Mouse (Mus musculus) heart, postnatal 25 days (tissue): ENCODE measurements around the gene Tars2. TPM values are rescaled to one million over a fixed set of nuclear protein-coding genes. Genes with fewer than 3 reads are reported as not detected.

Experiments used
- DNase-seq: peaks from one replicate; pipeline ENCODE4 v3.0.0; 2022; ENCODE audit warnings: low spot score
- intact Hi-C: fragments of 180-260 bp; cut with DNase I; formaldehyde crosslinking; loops from one replicate; pipeline ENCODE4 v1.15.1; 2025
- total RNA-seq, 2 experiments: library from RNA; stranded (reverse); gene quantifications; 2 replicates each; pipeline ENCODE4 v1.2.3; 2021

Gene Tars2
- total RNA-seq, 2 experiments from 2014 or later, result 46.6 to 49.4 TPM

- intact Hi-C loops, result no loop called here
Observed at GRCm38 (mm10) chr3:95739353-95740104, 20.5 kb downstream of the Tars2 start, which contains the start of gene Ecm1. Gene Ecm1, minus strand, starts transcription at chr3:95739569.

DNA sequence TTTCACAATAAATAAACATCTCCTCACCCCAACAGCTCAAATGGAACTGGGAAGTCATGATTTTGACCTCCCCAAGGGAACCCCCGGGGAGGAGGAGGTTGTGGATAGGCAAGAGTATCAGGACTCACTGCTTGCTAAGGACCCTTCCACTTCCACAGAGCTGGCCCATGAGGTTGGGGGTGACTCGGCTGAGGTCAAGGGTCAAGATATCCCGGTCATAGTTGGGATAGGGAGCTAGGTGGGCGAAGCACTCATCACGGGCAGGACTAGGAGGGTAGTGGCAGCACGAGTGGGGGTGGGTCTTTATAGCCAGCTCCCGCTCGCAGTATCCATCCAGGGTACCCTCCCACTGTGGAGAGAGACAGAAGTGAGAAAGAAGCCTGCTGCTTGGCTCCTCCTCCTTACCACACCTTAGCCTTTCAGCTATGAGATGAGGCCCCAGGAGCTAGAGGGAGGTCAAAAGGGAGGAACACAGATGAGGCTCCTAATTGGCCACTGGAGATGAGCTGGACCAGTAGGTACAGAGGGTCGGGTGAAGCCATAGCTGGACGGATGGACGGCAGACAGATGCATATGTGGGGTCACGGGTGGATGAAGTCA lies 24.8 kb downstream of the Tars2 start:
- intact Hi-C loops, result no loop called here
- DNase-seq, result no peak

More at GRCm38 (mm10) chr3:95739353-95740104, 20.5 kb downstream of the Tars2 start, which contains the start of gene Ecm1:
- peak; percentile 65 for DNase-seq

DNA sequence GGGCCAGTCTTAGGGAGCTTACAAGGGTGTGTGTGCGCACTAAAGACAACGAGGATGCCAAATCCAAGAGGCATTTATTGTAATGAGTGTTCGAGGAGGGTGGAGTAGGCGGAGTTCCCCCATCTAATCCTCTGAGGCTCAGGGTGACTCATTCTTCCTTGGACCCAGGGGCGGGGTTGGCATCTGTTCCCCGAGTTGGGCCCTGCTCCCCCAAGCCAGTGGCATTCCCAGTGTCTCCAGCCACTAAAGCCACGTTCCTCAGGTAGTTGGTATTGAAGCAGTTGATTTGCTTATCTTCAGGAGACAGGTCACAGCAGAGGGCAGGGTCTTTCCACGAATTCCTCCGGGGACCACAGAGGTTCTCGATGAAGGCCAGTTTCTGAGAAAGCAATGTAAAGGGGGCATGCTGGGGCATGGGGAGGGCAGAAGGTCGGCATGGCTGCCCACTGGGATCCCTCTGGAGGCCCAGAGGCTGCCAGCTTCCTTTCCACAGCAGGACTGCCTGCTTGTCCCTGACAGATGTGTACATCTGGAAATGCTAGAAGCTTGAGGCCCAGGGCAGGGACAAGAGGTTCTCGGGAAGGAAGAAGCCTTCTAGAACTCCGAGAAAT lies 25.8 kb downstream of the Tars2 start:
- intact Hi-C loops, result no loop called here
- DNase-seq, result peak; percentile 42

DNA sequence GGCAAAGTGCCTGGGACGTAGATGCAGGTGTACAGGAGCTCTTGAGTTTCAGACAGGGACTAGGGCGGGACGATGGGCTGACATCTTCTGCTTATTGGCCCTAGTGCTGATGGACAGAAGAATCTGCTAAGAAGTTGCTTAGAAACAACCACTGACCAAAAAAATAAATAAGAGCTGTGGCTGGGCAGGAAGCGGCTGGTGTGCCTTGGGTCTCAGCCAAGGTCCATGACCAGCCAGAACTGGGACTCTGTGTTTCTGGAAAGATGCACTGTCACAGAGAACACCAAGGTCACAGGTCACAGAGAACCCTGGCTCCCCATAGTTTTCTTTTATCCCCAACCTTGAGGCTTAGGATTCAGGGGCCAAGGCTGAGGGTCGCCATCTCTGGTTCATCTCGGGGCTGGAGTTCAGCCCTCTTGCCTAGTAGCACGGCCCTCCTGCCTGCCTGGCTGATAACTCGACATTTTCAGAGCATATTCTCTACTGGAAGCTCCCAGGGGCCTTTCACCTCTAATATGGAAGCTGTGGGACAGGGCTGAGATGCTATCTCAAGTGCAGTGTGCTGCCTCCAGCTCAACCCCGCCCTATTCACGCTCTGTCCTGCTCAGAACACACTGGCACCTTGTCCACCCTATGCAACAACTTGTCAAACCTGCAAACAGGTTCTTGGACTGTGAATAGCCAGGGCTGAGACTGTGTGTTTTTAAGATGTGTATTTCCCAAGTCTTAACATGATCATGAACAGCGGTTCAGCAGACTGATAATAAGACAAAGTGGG lies 27.1 kb downstream of the Tars2 start:
- intact Hi-C loops, result no loop called here
- peak; percentile 56 for DNase-seq

DNA sequence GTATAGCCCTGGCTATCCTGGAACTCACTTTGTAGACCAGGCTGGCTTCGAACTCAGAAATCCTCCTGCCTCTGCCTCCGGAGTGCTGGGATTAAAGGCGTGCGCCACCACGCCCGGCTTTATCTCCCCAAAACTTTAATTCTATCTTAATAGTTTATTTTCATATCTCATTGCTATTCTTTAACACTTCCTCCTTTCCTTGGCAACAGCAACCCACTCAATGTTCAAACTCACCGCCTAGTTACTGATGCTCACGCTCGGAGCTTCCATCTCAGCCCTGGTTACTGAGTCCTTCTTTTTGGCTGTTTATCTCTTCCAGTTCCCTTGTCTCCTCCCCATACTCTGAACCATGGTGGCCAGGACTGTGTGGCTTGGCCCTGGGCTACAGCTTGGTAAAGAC lies 27.7 kb downstream of the Tars2 start:
- DNase-seq, result no peak
- intact Hi-C loops, result no loop called here

- intact Hi-C loops, result no loop called here
- no peak for DNase-seq
Observed at GRCm38 (mm10) chr3:95731802-95732201, 28.2 kb downstream of the Tars2 start.

- DNase-seq, result no peak
- intact Hi-C loops, result no loop called here
Observed at GRCm38 (mm10) chr3:95730431-95730830, 29.6 kb downstream of the Tars2 start.

- DNase-seq, result no peak
- intact Hi-C loops, result no loop called here
Observed at GRCm38 (mm10) chr3:95728906-95729305, 31.1 kb downstream of the Tars2 start.

GRCm38 (mm10) chr3:95726696-95727358 lies 33.2 kb downstream of the Tars2 start:
- intact Hi-C loops, result no loop called here
- DNase-seq, result no peak

DNA sequence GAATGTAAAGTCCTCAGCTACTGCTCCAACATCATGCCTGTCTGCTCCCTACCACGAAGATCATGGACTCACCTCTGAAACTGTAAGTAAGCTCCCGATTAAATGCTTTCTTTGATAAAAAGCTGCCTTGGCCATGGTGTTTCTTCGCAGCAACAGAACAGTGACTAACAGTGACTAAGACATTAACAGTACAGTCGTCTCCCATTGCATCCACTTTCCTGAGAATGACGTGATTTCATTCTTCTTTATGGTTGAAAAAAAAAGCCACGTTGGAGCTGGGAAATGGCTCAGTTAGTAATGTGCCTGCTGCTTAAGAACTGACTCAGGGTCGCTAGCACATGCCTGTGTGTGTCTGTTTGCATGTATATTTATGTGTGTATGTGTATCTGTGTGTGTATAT lies 34.1 kb downstream of the Tars2 start:
- intact Hi-C loops, result no loop called here
- no peak for DNase-seq

DNA sequence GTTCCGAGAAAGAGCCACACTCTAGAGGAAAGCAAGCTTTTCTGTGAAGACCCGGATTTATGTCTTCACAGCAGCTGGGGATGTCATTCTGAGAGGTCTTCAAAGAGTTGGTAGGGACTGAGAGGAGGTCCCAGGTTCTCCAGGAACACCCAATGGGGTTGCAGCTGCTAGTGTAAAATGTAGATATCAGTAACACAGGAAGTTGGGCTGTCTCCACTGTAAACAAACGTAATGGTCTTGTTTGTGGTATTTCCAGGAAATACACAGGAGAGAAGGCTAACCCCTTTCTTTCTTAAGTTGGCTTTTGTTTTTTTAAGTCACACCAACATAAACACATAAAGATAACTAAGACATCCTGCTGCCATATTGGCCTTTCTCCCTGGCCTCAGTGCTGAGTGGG lies 37.6 kb downstream of the Tars2 start:
- DNase-seq, result no peak
- intact Hi-C loops, result no loop called here

DNA sequence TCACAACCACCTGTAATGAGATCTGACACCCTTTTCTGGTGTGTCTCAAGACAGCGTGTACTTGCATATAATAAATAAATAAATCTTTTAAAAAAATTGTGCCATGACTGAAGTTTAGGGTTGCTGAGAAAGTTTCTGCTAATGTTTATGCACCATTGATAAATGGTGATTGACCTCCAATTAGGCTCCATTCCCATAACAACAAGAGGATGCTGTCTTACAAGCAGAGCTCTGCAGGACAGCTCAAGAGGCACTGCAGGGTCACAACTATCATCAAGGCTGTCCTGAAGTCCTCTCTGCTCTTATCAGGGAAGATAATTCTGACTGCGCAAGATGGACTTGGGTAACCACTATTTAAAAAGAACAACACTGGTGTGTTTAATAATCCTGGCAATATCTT lies 41.9 kb downstream of the Tars2 start:
- DNase-seq, result no peak
- intact Hi-C loops, result no loop called here

GRCm38 (mm10) chr3:95716075-95716474 lies 43.9 kb downstream of the Tars2 start:
- intact Hi-C loops, result no loop called here
- no peak for DNase-seq

- DNase-seq, result no peak
- intact Hi-C loops, result loop anchor here (10.0 kb wide), 1 partner anchor 195 kb away; no protein-coding TSS in a partner anchor
Observed at GRCm38 (mm10) chr3:95709967-95710366, 50.0 kb downstream of the Tars2 start.

- intact Hi-C loops, result loop anchor here (10.0 kb wide), 1 partner anchor 194 kb away; no protein-coding TSS in a partner anchor
- DNase-seq, result no peak
Observed at GRCm38 (mm10) chr3:95709044-95709443, 51.0 kb downstream of the Tars2 start.

- intact Hi-C loops, result loop anchor here (10.0 kb wide), 1 partner anchor 193 kb away; no protein-coding TSS in a partner anchor
- no peak for DNase-seq
Observed at GRCm38 (mm10) chr3:95707497-95707896, 52.5 kb downstream of the Tars2 start.

- DNase-seq, result no peak
- intact Hi-C loops, result loop anchor here (10.0 kb wide), 1 partner anchor 191 kb away; no protein-coding TSS in a partner anchor
Observed at GRCm38 (mm10) chr3:95706273-95706672, 53.7 kb downstream of the Tars2 start.

GRCm38 (mm10) chr3:95704612-95705011 lies 55.4 kb downstream of the Tars2 start:
- no peak for DNase-seq
- intact Hi-C loops, result loop anchor here (10.0 kb wide), 1 partner anchor 190 kb away; no protein-coding TSS in a partner anchor

DNA sequence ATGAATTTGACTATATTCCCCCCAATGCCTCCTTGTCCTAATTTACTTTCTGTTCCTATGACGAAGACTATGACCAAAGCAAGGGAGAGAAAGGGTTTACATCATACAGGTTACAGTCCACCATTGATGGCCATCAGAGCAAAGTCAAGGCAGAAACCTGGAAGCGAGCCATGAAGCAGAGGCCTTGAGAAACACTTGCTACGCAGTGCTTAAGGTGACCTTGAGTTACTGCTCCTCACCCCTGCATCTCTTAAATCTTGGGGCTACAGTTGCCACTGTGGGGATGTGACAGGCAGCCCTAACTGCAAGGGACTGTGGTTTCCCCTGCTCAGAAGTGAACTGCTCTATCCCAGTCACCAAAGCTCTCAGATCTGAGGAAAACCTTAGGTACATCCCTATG lies 56.7 kb downstream of the Tars2 start:
- intact Hi-C loops, result loop anchor here (2.0 to 10.0 kb wide), 2 partner anchors 70 to 188 kb away; no protein-coding TSS in a partner anchor
- no peak for DNase-seq
